Mouse (Mus musculus): ENCODE data around the gene Mllt3.

Gene Mllt3

GRCm38 (mm10) chr4:88033216-88033653 lies at the start of gene Mllt3:
Gene Mllt3 (minus strand): TSS chr4:88033364.
- DNase-seq, result peak; percentile 95

DNA sequence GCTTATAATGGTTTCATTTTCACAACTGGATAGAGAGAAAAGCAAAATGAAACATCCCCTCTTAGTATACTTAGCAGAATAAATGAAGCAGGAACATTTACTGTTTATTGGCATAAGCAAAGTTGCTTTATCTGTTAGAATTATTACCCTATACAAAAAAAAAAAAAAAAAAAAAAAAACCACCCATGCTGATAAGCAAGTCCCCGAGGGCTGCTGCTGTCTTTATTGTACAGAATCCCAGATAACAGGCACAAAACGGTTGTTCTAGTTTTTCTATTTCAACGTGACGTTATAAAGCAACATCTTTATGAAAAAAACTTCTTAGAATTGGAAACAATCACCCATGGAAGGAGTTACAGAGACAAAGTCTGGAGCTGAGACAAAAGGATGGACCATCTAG lies 49.2 kb upstream of the Mllt3 start:
- DNase-seq, result no peak

DNA sequence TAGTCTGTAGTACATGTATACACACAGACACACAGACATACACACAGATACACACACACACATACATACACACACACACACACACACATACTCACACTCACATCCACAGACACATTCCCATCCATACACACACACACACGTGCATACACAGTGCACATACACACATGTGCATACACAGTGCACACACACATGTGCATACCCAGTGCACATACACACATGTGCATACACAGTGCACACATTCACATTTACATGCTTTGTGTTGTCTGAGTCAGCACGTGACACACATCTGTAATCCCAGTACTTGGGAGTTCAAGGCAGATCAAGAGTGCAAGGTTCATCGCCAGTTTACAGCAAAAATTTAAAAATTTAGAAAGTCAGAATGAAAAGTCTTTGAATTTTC lies 48.7 kb upstream of the Mllt3 start:
- no peak for DNase-seq

DNA sequence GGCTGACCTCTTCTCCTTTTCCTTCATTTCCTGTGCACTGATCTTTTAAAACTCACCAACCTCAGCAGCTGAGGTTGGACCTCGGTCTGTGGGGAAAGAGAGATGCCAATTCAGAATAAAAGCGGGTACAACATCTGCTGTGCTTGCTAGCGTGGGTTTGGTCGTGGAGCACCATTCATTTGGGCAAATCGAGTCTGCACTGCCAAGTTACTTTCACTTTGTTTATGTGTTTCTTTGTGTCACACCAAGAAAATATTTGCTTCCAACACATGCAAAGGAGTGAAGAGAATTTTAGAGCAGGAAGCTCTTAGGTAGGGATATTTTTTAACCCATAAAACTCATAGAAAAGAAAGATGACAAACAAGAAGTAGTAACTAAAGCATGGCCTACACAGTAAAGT lies 48.3 kb upstream of the Mllt3 start:
- DNase-seq, result no peak

DNA sequence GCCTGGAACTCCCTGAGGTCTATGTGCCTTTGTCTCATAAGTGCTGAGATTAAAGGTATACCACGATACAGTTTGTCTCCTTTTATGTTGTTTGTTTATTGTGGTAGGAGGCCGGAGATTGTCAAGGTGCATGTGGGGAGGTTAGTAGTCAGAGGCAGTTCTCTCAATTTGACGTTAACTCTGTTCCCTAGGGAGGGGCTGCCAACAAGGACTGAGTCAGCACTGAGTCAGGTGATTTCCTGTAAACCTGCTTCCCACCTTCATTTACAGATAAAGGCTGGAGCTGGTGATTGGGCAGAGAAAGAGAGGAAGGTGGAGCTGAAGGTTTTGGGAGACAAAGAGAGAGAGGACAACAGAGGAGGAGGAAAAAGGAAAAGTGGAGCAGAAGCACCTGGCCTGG lies 45.8 kb upstream of the Mllt3 start:
- DNase-seq, result no peak

- DNase-seq, result no peak
Observed at GRCm38 (mm10) chr4:88075388-88075787, 42.2 kb upstream of the Mllt3 start.

DNA sequence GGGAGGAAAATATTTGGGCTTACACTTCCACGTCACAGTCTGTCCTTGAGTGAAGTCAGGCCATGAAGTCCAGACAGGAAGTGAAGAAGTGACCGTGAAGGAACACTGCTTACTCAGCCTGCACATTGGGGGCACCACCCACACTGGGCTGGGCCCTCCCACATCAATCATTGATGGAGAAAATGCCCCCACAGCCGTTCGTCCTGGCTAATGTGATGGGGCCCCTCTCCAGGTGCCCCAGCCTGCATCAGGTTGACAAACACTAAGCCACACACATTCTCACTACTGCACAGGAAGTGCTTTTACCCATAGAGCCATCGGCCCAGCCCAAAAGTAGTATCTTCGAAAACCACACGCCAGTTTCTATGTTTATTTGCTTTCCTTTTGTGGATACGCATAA lies 13.1 kb upstream of the Mllt3 start:
- peak; percentile 10 to 14 for DNase-seq

- no peak for DNase-seq
Observed at GRCm38 (mm10) chr4:88045151-88045550, 12.0 kb upstream of the Mllt3 start.

DNA sequence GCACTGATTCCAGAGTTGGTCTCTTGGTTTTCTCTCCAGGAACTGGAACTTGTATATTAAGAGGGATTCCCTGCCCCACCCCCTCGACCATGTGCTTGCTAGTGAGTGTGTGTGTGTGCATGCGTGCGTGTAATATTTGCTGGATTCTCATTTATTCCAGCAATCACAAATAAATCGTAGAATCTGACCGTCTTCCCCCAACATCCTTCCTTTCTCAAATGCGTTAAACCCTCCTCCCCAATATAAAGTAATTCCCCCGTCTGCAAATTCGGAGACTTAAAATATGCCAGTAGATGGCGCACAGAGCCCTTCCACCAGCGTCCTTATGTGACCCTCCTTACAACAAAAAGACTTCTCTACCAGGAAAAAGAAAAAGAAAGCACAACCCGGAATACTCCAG lies 2.2 kb upstream of the Mllt3 start:
- peak; percentile 55 to 62 for DNase-seq

DNA sequence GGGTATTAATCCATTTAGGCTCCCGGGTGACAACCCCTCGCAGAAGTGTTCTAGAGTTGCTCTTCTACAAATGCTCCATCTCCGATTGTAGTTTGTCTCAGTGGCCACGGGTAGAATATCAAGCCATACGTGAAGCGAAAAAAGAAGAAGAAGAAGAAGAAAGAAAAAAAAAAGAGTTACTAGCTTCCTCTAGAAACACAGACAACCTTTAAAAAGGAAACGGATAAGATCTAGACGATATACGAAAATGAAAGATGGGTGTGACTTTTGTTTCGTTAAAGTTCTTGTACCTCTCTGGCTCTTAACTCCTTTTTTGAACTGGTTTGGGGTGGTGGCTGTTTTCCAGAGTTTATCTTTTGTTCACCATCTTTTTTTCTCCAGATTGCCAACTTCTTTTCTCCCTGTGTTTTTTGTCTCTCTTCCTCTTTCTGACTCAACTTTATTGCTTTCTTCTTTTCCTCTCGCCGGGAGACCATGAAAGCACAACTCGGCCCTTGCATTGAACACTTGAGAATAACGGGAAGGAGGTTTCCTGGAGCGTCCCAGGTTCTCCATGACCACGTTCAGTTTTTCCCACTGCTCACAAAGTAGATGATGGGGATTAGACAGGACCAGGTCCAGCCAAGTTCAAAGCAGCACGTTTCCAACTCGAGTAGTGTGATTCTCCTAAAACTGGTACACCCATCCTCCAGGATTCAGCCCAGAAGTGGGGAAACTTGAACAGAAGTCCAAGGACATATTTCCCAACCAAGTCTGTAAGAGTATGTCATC lies 1.4 kb upstream of the Mllt3 start:
- DNase-seq, result peak; percentile 13 to 14

- DNase-seq, result peak; percentile 22 to 23
Observed at GRCm38 (mm10) chr4:88033729-88034386, 694 bp upstream of the Mllt3 start.

DNA sequence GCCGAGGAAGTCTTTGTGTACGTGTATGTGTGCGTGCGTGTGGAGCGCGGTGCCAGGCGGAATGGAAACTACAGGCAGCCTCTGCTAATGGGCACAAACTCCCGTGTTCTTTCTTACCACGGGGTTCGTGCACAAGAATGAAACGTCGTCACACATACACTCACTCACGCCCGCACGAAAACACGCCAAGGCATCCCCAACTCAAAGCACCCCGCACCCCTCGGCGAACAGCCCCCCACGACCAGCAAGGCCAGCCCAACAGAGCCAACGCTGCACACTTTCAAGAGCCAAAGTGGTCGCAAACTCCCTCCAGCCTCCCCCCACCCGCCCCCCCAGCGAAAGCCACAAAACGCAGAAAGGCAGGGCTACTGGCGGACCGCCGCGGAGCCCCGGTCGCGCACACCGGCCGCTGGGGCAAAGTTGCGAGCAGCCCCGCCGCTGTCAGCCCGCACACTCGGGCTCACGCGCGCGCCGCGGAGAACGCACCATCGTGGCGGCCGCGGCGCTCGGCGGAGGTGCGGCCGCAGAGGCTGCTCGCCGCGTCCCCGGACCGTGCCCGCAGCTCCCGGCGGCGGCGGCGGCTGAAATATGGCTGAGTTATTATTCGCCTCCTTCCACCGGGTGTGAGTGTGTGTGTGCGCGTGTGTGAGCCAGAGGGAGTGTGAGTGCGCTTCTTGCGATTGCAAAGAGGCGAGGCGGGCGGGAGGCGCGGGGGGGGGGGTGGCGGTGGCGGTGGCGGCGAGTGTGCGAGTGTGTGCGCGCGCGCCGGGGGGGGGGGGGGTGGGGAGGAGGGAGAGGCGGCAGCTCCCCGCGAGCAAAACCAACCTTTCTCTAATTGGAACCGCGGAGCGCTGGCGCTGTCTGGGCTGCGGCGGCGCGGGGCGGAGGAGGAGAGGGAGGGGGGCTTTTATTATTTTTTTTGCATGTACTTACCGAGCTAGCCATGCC lies 739 bp downstream of the Mllt3 start:
- DNase-seq, result peak; percentile 45 to 57

DNA sequence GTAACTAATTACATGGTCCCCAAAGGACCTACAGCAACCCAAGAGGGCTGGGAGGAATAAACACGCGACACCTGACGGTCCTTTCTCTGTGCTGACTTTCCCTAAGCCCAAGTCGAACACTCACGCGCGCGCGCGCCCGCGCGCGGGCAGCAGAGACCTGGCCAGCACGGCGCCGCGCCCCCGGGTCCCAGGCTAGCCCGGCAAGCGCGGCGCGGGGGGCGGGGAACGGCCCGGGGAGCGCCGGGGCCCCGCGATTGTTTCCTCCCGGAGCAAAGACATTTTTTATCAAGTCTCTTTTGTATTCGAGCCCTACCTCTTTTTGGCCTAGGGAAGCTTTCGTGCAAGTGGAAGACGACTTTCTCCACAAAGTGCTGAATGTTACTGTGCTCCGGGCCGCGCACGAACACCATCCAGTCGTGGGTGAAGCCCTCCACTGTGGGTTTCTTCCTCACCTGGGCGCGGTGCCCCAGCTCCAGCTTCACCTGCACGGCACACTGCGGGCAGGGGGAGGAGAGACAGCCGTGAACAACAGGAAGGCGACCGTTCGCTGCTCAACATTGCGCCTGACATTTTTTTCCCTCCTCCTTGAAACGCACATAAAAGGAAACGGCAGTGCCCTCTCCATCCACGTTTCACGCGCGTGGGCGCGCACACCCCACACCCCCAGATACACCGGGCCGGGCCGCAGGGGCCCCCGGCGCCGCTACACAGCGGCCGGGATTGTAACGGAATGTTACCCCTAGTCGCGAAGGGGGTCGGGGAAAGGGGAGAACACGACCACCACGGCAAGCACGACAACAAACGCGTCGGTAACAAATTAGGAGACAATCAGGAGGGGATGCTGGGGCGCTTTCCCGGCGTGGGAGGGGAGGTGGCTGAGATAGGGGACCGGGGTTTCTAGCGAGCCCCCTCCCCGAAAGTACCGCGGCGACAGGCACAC lies 1.7 kb downstream of the Mllt3 start:
- peak; percentile 61 to 64 for DNase-seq

DNA sequence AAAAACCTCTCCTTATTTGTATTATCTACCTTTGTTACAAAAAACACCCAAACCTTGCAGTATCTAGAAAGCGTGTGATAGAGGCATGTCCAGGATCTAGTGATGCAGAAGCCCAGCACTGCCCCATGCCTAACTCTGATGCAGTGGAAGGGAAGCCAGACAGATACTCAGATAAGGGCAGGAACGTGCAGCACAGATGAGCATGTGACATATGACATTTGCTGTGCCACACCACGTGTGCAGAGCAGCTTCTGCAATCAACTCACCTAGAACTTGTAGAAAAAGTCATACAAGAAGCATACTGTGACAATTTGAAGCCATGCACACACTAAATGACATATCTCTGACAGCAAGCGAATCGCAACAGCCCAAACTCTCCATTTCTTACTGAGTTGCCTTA lies 9.6 kb downstream of the Mllt3 start:
- DNase-seq, result no peak

DNA sequence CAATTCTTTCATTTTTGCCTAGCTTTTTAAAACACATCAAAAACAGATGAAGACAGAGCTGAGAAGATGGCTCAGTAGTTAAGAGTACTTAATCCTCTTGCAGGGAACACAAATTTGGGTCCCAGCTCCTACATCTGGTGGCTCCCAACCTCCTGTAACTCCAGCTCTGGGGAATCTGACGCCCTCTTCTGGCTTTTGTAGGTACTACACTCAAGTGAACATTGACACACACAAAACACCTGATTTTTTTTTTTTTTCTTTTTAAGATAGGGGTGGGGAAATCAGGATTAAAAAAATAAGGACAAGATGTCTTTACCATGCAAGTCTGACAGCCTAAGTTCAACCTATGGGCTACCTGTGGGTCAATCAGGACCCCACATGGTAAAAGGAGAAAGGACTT lies 10.5 kb downstream of the Mllt3 start:
- DNase-seq, result peak; percentile 31 to 32

- DNase-seq, result peak; percentile 10 to 20
Observed at GRCm38 (mm10) chr4:88020421-88020820, 12.7 kb downstream of the Mllt3 start.

- DNase-seq, result no peak
Observed at GRCm38 (mm10) chr4:88019645-88020044, 13.5 kb downstream of the Mllt3 start.

- DNase-seq, result no peak
Observed at GRCm38 (mm10) chr4:88017452-88018350, 15.5 kb downstream of the Mllt3 start.

DNA sequence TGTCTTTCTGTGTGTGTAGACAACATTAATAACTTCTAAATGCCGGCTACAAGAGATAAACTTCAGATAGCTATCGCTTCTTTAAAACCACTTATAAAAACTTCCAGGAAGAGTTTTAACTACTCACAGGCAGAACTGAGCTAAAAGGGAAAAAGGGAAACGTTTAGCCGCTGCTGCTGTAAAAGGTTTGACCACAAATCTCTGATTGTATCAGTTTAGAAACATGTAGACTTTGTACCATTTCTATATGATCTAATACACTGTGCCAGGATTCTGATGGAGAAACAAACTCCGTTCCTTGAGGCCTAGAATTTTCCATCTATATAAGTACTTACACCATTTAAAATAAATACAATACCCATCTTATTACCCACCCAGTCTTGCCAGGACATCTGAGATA lies 17.4 kb downstream of the Mllt3 start:
- DNase-seq, result no peak

- no peak for DNase-seq
Observed at GRCm38 (mm10) chr4:88015261-88015660, 17.9 kb downstream of the Mllt3 start.

- no peak for DNase-seq
Observed at GRCm38 (mm10) chr4:88012774-88013173, 20.4 kb downstream of the Mllt3 start.
